Mouse (Mus musculus) urinary bladder, postnatal 36 days (tissue): ENCODE results near the gene Cxcl14.
A peak's percentile ranks its signal among the peaks of the same experiment; 100 is the strongest.

ENCODE experiments used
- DNase-seq, 2 experiments: peaks; one replicate each; pipeline ENCODE4 v3.0.0; 2022; ENCODE audit warnings: low spot score in 2 of 2, mixed read lengths in 1 of 2

Cxcl14 gene

DNA sequence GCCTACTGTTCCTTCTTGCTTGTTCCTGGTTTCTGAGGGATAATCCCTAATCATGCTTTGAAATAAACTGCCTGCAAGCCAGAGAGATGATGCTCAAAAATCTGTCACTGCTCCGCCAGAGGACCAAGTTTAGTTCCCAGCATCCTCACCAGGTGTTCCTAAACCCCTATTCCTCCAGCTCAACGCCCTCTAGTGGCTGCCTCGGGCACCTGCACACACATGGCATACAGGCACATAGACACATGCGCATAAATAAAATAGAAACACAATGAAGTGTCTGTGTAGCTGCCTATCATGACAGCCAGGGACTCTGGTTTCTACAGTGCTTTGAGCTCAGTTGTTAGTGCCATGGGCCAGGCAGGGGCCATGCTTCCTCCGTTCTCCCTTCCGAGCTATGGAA, 6.4 kb downstream of the Cxcl14 start:
- DNase-seq = no peak

DNA sequence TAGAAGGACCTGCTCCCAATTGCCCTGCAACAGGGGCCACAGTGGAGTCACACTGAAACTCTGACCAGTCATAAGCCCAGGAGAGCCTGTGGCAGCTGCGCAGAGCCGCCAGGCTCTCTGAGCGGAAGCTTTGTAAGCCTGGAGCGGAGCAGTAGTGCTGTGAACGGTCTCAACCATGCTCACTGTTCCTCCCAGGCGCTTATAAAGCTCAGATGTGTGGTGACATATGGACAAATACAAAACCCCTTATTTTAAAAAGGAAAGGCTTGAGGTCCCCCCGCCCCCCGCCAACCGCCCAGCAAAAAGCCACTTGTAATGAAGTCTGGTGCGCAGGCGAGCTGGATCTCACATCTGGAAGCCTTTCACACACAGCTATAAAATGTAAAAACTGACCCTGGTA, 7.1 kb downstream of the Cxcl14 start:
- DNase-seq = no peak

DNA sequence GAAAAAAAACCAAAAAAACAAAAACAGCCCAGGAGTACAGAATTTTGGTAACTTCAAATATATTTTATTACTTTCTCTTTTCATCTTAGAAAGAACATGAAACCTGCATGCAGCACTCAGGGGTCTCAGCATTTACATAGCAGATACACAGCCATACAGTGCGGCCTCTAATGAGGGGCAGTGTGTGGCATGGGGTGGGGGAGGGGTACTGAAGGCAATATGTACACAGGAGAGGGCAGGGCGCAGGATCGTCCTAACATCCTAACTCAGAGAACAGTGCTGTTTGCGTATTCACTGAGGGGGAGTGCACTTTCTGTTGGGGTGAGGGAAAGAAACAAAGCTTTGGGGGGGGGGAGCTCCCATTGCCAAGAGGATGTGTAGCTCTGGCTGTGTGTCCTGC, 7.8 kb downstream of the Cxcl14 start:
- no peak for DNase-seq

DNA sequence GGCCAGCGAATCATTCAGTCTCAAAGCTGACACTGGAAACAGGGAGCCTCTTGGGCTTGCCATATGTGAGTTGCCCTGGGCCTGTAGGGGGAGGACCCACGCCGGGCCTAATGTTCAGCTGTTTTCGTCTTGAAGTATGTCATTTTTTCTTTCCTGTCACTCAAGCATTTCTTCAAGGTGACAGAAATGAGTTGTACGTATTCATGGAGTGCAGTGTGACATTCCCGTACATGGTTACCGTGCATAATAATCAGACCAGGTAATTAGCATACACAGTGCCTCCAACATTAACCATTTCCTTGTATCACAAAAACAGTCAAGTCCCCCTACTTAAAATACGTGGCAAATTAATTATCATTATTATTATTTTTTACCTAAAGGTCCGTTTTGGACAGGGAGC, 9.3 kb downstream of the Cxcl14 start:
- no peak for DNase-seq

DNA sequence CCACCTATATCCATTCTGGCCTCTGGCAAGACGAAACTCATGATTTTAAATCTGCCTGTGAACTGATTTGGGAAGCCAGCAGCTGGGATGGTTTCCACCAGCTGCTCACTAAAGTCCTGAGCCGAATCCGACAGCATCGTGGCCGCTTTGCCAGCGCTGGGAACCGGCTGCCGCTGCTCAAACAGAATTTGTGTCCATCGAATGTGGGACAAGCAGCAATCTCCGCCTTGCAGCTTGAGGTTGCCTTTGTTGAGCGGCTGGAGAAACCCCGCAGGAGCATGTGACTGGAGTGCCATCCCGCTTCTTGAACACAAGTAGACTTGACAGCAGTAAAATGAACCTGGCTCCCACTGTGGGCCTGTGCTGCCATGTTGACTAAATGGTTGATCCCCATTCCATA, 13.0 kb downstream of the Cxcl14 start:
- no peak for DNase-seq

DNA sequence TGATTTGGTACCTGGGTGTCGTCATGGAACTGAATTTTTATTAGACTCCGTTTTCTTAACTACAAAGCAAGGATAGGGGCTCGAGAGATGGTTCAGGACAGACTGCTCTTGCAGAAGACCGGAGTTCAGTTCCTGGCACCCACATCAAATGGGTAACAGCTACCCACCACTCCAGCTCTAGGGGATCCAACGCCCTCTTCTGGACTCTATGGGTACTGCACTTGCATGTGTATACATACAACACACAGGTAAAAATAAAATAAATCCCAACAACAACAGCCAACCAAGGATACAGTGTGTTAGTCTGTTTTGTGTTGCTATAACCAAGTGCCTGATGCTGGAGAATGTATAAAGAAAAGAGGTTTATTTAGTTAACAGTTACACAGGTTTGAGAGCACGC, 16.0 kb downstream of the Cxcl14 start:
- no peak for DNase-seq

DNA sequence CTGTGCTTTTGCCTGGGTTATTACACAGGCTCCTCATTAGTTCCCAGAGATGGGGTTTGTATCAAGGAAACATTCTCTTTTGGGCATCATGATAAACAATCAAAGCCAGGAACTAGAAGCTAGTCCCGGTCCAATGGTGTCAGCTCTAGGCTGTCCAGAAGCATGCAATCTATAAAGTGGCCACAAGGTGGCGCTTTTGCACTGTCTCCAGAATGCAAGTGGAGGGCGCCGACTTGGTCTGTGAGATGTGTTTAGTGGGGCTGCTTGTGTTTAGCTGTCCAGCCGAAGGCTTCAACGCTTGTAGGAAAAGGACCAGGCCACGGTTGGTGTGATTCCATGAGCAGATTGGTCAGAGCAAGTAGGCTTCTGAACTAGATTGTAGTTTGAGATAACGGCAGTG, 16.9 kb downstream of the Cxcl14 start:
- peak; percentile 76 to 78 for DNase-seq

DNA sequence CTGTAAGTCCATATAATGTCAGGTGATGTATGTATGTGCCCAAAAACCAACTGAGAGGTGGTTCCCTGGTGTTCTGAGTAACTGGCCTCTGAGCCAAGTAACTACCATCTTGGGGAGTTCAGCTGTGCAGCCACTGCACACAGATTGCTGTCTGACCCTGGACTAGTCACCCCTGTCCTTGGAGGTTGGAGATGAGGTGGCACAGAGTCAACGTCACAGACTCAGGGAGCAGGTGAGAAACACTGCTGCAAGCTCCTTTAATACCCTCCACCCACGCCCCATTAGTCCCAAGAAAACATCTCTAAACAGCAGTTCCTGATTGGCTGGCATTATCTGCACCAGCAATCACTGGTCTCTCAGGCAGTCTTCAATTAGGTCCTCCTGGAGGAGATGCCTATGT, 21.2 kb downstream of the Cxcl14 start:
- no peak for DNase-seq

DNA sequence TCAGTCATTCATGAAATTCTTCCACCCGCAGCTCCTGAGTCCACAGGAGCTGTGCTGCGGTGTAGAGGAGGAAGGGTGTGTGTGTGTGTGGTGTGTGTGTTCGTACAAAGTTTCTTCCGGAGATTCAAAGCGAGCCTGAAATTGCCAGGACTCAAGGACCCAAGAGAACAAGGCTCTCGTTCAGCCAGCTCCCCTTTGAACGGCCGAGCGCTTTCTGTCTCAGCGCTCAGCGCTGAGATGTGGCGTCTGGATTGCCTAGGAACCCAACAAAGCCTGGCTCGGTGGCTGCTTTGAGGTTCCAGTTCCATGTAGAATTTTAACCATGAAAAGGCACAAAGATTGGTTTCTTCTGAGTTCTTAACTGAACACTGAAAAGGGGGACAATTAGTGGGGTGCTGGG, 26.2 kb downstream of the Cxcl14 start:
- DNase-seq = no peak

DNA sequence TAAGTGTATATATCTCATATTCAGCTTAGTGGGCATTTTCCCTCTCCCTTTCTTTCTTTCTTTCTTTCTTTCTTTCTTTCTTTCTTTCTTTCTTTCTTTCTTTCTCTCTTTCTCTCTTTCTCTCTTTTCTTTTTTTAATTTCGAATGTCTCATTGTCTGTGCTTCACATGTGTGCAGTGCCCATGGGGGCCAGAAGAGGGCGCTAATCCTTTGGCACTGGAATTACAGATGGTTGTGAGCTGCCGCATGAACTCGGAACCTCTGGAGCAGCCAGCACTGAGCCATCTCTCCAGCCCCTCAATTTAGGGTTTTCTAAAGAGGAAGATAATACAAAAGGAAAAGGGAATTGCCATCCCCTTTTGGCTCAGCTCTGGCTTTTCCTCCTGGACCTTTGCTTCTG, 29.0 kb downstream of the Cxcl14 start:
- DNase-seq = no peak

DNA sequence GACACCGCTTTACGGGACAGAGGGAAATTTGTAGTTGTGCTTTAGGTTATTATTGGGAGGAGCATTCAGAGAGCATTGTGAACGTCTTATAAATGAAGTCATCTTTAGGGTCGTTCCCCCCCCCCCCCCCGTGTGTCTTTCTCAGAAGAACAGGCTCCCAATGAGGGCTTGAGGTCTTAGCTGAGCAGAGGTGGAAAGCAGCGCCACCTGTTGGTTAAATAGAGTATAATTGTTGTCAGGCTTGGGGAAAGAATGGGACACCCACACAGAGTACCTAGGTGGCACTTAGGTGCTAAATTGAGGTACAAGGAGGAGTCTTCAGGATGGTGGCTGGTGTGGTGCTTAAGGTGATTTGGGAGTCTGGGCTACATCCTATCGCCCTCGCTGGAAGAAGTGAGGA, 29.9 kb downstream of the Cxcl14 start:
- DNase-seq = no peak

DNA sequence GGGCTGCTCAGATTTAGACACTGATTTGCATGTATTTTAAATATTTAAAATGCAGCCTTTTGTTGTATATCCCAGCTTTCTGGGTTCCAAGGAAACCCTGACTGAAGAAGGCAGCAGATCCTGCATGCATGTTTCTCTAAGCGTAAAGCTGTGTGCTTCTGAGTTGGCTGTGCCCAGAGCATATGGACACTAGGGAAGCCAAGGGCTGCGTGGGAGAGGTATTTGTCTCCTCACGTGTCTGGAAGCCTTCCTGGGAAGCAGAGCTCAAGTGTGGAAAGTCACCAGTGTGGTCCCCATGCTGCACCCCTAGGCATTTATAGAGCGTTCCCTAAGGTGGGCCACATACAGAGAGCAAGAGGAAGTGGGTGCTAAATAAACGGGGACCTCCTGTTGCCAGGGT, 30.7 kb downstream of the Cxcl14 start:
- DNase-seq = no peak

DNA sequence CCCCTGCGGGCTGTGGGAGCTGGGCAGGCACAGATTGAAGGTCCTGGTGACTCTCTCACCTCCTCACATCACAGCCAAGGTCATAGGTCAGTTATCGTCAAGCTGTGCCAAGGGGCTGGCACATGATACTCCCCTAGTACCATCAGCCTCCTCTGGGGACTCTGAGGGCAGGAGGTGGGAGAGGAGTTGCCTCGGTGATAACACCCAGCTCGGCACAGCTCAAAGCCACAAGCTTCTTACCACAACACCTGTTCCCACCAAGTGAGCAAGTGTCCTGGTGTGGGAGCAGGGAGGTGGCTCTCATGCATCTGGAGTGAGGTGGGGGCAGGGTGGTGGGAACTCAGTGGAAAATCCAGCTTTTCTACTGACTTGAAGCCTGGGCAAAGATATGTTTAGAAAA, 34.1 kb downstream of the Cxcl14 start:
- no peak for DNase-seq

DNA sequence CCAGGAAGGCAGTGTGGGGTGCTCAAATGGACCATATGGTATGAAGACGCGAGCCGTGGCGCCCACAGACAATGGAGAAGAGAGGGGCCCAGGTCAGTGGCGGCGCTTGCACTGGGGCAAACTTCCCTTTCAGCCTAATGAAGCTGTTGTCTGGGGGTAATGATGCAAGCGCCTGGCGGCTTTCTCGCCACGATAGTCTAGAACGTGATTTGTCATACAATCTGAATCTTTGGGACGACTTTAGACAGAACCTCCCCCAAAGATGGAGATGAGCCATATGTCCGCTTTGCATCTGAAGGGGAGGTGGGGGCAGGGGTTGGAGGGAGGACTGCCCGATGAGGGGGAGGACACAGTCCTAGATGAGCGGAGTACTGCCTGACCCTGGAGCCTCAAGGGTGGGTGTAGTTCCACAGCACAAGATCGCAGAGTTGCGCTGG, 36.0 kb downstream of the Cxcl14 start:
- DNase-seq = no peak

DNA sequence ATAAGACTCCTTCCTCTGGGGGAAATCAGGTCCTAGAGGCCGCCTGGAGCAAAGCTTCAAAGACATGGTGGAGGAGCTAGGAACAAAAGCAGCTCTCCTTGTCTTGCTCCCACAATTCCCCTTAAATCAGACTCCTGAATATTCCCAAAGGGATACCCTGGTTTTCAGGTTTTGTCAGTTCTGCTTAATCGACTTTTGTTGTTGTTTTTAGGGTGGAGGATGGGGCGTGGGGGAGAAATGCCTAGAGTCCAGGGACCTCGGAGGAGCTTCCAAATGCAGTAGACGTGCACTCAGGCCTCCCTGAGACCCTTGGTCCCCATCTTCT, 36.5 kb downstream of the Cxcl14 start:
- DNase-seq = no peak

DNA sequence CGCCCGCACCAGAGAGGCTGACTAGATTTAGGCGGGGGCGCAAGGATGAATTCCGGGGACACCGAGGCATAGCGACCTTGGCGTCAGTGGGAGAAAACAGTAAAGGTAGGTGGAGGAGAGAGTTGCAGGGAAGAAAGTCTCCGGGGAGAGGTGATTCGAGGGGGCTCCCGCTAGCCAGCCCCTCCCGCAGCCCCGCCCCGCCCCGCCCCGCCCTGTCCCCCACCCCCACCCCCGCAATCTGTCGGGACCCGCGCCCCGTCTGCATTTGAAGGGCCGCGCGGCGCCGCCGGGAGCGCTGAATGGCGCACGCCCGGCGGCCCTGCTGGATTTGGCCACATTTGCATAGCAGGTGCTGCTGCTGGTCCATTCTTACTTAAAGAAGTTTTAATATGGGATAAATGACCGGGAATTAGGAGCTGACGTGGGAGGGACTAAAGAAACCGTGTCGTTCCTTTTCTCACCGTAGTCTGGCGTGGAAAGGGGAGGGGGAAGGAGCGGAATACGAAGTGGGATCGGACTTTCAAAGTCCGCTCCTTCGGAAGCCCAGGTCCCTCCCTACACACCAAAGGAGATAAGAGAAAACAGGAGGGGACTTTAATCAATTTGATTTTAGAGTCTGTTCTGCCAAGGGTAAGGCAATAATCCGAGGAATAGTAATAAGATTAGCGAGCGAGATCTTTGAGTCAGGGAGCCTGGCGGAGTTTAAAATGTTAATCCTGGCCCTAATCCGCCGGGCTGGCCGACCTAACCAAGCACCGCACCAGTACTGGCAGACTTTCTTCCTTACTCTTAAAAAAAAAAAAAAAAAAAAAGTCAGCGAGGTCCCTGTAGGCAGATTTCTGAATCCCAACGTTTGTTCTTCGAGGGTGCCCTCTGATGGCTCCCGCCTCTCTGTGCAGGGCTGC, 37.1 kb downstream of the Cxcl14 start:
- DNase-seq = no peak

DNA sequence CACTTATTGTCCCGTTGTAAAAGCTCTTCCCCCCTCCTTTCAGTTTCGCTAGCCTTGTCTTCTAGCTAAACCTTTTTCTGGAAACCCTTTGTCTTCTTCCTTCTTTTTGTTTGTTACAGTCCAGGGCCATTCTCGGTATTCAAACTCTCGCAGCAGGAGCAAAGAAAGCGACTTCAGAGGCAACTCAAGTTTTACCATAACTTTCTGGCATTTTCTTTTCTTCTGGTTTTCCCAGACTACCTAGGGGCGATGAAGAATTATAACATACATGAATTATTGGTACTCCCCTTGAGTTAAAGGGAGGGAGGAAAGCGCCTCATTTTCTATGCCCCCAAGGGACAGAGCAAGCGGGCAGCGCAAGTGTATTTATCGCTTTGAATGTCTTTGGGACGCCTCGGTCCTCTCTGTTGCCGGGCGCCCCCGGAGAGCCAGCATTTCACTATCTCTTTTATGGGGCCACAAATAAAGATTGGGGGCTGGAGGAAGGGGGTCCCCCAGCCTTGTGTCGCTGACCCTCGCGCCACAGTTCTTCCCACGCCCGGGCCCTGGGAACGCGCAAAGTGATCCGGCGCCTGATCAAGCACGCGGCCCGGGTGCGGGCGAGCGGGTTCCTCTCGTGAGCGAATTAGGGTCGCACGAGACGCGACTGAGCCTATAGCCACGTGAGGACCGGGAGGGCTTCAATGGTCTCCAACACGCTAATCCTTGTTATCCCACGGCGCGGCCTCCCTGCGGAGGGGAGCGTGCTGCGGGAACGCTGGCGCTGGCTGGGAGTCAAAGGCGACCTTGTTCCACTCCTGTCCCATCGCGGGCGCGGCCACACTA, 37.9 kb downstream of the Cxcl14 start:
- no peak for DNase-seq

DNA sequence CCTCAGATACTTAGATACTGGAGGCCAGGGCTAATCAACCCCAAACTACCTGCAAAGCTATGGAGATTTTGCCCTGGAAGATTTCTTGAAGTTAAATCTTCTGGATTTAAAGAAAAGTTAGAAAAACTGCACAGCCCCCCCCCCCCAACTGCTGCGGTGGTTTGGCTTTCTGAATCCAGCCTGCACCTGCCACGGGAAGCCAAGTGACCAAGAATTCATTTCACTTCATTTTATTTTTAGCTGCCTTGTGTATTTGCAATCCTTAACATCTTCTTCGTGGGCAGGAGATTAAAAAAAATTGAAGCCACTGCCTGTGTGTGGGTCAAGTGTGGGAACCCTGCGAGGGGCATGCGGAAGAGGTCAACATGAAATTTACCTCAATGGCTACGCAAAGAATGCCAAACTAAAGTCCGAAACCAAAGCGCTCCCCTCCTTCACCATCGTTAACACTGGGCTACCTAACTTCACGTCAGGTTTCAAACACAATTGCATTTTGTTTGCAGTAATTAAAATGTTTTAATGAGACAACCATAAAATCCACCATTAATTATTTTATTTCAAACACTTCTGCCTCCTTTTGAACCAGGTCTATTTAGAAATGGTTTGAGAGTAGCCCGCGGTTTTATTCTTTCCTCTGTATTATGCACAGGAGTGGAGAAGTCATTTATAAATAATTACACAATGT, 38.7 kb downstream of the Cxcl14 start:
- DNase-seq = no peak

DNA sequence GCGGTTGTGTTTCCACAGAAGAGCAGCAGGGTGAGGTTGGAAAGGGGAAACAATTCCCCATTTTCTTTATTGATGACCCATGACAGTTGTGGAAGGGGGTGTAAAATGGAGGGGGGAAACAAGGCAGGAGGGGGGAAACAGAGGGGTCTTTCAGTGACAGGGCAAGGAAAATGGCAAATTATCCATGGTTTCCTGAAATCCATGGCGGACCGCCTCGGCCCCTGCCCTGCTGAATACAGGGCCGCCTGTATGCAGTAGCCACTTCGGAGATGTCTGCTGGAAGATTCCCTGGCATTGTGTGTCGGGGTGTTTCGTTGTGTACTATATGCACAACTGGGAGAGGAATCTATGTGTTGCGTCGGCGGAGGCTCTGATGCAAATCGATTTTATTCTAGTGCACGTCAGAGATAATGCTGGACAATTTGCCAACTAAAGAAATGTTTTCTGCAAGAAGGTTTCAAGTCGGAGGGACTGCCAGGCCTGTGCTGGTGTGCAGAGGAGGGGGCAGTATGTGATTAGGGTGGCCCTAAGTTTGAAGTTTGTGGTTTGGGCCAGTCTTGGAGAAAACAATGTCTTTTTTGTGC, 39.5 kb downstream of the Cxcl14 start:
- no peak for DNase-seq

DNA sequence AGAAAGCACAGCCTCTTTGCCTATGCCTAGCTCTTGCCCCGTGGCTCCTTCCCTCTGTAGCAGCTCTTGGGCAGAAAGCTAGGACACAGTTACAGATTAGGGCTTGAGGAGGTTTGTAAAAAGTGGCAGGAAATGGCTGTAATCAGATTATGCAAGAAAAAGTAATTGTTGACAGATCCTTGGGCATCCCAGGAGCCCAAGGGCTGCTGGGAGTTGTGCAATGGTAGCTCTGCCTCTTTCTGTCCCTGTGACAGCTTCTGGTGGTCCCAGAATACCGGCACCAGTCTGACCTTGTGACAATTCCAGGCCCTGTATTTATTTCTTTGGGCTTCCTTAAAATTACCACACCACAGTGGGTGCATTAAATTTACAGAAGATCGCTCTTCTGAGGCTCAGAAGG, 43.0 kb downstream of the Cxcl14 start:
- DNase-seq = no peak

DNA sequence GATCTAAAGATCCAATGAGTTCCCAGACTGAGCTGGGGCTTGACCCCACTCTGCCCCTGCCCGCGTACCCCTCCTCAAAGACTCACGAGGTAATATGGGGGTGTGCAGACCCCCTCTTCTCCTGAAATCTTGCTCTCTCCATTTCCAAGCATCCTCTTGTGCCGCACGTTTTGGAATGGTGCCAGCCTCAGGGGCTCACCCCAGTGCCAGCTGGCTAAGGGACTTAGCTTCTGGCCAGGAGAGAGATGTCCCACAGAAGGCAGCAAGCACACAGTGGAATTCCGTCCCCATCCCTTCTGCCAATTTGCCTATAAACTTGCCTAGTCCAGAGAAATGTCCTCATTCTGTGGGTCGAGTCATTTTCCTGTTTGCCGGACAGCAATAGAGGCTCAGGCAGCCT, 43.6 kb downstream of the Cxcl14 start:
- no peak for DNase-seq

DNA sequence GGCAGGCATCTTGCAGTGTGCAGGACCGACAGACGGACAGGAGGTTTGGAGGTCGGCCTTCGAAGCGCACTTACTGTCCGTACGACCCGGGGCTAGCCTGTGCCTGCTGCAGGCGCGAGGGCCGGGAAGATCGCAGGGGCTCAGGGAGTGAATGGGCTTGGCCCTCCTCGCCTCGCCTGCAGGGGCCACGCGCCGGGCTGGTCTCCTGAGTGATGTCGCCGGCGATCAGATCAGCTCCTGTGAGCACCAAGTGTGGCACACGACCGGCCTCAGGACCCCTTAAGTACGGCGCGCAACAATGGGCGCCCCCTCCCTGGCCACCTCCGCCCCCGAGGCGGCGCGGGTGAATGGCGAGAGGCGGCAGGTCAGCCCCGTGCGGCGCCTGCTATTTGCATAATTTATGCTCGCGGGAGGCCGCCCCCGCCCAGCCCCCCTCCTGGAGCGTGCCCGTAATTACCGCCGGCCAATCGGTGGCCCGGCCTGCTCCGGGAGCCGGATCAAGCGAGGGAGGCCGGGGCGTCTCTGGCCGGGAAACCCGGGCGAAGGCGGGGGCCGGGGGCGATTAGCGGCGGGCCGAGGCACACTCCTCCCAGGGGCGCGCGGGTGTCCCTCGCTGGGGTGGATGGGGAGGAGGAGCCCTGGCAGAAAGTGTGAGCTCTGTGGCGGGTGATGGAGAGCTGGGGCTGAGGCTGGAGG, 44.3 kb downstream of the Cxcl14 start, which contains the start of gene Neurog1:
Gene Neurog1, minus strand, starts transcription at position 240 of the 696 bp plus-strand sequence.
- no peak for DNase-seq
